Mouse (Mus musculus) adipocyte (in vitro differentiated cells): ENCODE measurements around the gene Fbxl5.
A peak's percentile ranks its signal among the peaks of the same experiment; 100 is the strongest.

Source experiments
- DNase-seq: peaks from one replicate; pipeline ENCODE4 v3.0.0-alpha.2; 2016; ENCODE audit warnings: low spot score

Gene Fbxl5

GRCm38 (mm10) chr5:43821538-43821937 is at the start of gene Fbxl5:
Gene Fbxl5, minus strand, starts transcription at chr5:43821638.
- DNase-seq, result no peak

- DNase-seq, result peak; percentile 26
These were observed 47.5 kb upstream of the Fbxl5 start for GRCm38 (mm10) chr5:43868711-43869600.

GRCm38 (mm10) chr5:43868253-43868652 is 46.8 kb upstream of the Fbxl5 start, which contains the start of gene Cd38:
Gene Cd38, plus strand, starts transcription at chr5:43868553.
- DNase-seq, result no peak

GRCm38 (mm10) chr5:43865316-43865715 is 43.9 kb upstream of the Fbxl5 start:
- DNase-seq, result no peak

- no peak for DNase-seq
These were observed 42.2 kb upstream of the Fbxl5 start for GRCm38 (mm10) chr5:43863642-43864041.

- no peak for DNase-seq
These were observed 39.4 kb upstream of the Fbxl5 start for GRCm38 (mm10) chr5:43860670-43861431.

- DNase-seq, result no peak
These were observed 38.7 kb upstream of the Fbxl5 start for GRCm38 (mm10) chr5:43860096-43860495.

- DNase-seq, result no peak
These were observed 38.2 kb upstream of the Fbxl5 start for GRCm38 (mm10) chr5:43859663-43860062.

GRCm38 (mm10) chr5:43855769-43856168 is 34.3 kb upstream of the Fbxl5 start:
- peak; percentile 33 for DNase-seq

- DNase-seq, result no peak
These were observed 32.5 kb upstream of the Fbxl5 start for GRCm38 (mm10) chr5:43853868-43854488.

GRCm38 (mm10) chr5:43853096-43853867 is 31.8 kb upstream of the Fbxl5 start:
- DNase-seq, result no peak

GRCm38 (mm10) chr5:43848275-43848674 is 26.8 kb upstream of the Fbxl5 start:
- no peak for DNase-seq

- no peak for DNase-seq
These were observed 26.1 kb upstream of the Fbxl5 start for GRCm38 (mm10) chr5:43847555-43847954.

- no peak for DNase-seq
These were observed 24.8 kb upstream of the Fbxl5 start for GRCm38 (mm10) chr5:43846227-43846626.

- no peak for DNase-seq
These were observed 24.2 kb upstream of the Fbxl5 start for GRCm38 (mm10) chr5:43845646-43846045.

GRCm38 (mm10) chr5:43845083-43845482 is 23.6 kb upstream of the Fbxl5 start:
- peak; percentile 46 for DNase-seq

GRCm38 (mm10) chr5:43842576-43843155 is 21.2 kb upstream of the Fbxl5 start:
- DNase-seq, result no peak

GRCm38 (mm10) chr5:43842011-43842285 is 20.5 kb upstream of the Fbxl5 start:
- DNase-seq, result no peak

GRCm38 (mm10) chr5:43841144-43842010 is 19.9 kb upstream of the Fbxl5 start:
- peak; percentile 88 for DNase-seq

GRCm38 (mm10) chr5:43837372-43837771 is 15.9 kb upstream of the Fbxl5 start:
- DNase-seq, result peak; percentile 70

- peak; percentile 77 for DNase-seq
These were observed 15.2 kb upstream of the Fbxl5 start for GRCm38 (mm10) chr5:43836590-43836989.
